Mouse (Mus musculus) hindbrain, embryonic 10.5 days (tissue): ENCODE results near the gene Rab13. TPM values are rescaled to one million over a fixed set of nuclear protein-coding genes. Genes with fewer than 3 reads are reported as not detected.

Experiments used
- DNase-seq: peaks from one replicate; pipeline ENCODE4 v3.0.0-alpha.2; 2017; ENCODE audit warnings: low spot score
- H3K27ac ChIP-seq: fragments of 300-500 bp; sonication (generic); 2 replicates; pipeline ENCODE4 v1.5.1; 2016; ENCODE audit warnings: mild to moderate bottlenecking, moderate library complexity
- H3K27me3 ChIP-seq: fragments of 300-500 bp; sonication (generic); 2 replicates; pipeline ENCODE4 v1.6.1; 2016; ENCODE audit warnings: mild to moderate bottlenecking; ENCODE audit not compliant: poor library complexity, insufficient read depth, severe bottlenecking
- H3K36me3 ChIP-seq: fragments of 300-500 bp; sonication (generic); 2 replicates; pipeline ENCODE4 v1.6.1; 2016; ENCODE audit warnings: mild to moderate bottlenecking, moderate library complexity
- H3K4me1 ChIP-seq: fragments of 300-500 bp; sonication (generic); replicated peaks from 2 replicates; pipeline ENCODE4 v1.6.1; 2016; ENCODE audit warnings: mild to moderate bottlenecking
- H3K4me3 ChIP-seq: fragments of 300-500 bp; sonication (generic); 2 replicates; pipeline ENCODE4 v1.5.1; 2016; ENCODE audit warnings: mild to moderate bottlenecking, moderate library complexity
- H3K9me3 ChIP-seq: fragments of 300-500 bp; sonication (generic); 2 replicates; pipeline ENCODE4 v1.6.1; 2016; ENCODE audit warnings: mild to moderate bottlenecking, moderate library complexity
- WGBS: fragments of 180-500 bp; shearing (Covaris S2); methylation state at CpG from one replicate; pipeline ENCODE4 v1.1.7; 2016; 5-methylcytosine and 5-hydroxymethylcytosine counted together
- polyA plus RNA-seq: library from polyadenylated mRNA; unstranded; fragments of >200 nt; fragmentation: Nextera tagmentation; extraction: Ambion mirVana; gene quantifications from 2 replicates; pipeline ENCODE4 v1.2.1, GENCODE M21; 2016

Gene Rab13
- polyA plus RNA-seq, 1 experiment from 2014 or later = 25.5 TPM

DNA sequence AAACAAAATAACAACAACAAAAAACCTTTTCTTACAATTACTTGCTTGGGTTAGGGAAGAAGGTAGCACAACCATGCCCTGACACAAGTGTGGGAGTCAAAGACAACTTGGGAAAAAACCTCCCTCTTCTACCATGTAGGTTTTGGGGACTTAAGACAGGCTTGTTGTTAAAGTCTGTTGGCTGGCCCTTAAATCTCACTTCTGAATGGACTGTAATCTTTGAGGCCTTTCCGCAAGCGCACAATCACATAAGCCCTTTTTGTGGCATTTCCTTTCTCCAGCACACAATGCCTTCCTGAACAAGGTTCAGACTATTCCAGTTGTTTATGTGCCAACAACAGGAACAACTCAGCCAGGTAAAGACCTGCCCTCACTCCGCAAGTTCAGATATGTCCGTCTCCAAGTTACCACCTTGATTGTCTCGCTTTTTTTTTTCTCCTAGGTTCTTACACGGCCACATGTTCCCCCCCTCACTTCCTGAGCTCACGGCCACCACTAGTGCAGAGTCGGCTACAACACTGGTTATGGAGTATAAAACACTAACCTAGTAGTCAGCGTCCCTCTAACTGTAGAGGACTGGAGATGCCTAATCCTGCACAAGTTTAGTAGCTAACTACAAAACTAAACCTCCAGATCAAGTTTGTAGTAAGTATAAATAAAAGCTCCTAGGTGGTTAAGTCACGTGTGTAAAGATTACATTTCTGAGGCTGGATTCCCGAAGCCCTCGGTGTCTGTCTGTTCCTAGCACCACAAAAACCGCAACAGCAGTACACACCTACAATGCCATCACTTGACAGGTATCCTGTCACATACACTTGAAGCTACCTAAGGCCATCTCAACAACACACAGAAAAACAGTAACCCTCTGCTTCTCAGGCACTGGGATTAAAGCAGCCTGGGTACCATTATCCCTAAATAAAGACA, 1.8 kb upstream of the Rab13 start:
- Histone ChIP-seq H3K4me1 (peaks cover 30% of the 10 kb centered on the region), H3K27me3 (no peaks in the 10 kb centered on the region), H3K36me3 (peaks cover 60% of the 10 kb centered on the region), H3K4me3 (peak overlapping the region; percentile 82), H3K27ac (no peak overlapping the region), H3K9me3 (no peaks in the 10 kb centered on the region)
- WGBS = 86% methylated on average over 13 of the region's 13 CpGs
- no peak for DNase-seq

DNA sequence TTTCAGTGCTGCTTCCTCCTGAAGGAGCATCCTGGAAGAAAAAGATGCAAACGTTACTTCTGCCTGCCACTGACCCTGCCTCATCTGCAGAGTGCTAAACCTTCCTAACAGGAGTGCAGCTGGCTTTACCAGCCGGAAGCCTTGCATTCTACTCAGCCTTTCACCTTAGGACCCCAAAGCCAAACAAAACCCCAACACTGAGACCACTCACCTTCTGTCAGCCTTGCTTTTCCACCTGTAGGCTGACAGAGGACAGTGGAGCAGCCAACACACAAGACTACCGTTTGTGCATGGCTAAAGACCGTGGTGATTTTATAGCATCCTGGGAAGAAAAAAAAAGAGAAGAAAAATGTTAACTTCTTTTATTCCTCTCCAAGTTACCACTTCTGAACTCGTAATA, 772 bp upstream of the Rab13 start:
- no peak for DNase-seq
- H3K27ac ChIP-seq = peak overlapping the region; percentile 97
- peaks cover 50% of the 10 kb centered on the region for H3K36me3 ChIP-seq
- H3K27me3 ChIP-seq = no peaks in the 10 kb centered on the region
- peaks cover 30% of the 10 kb centered on the region for H3K4me1 ChIP-seq
- 15% methylated on average over 5 of the region's 5 CpGs for WGBS
- no peaks in the 10 kb centered on the region for H3K9me3 ChIP-seq
- peak overlapping the region; percentile 82 for H3K4me3 ChIP-seq

GRCm38 (mm10) chr3:90213956-90214684, 625 bp downstream of the Rab13 start:
- peak overlapping the region; percentile 97 for H3K27ac ChIP-seq
- H3K4me1 ChIP-seq = peaks cover 30% of the 10 kb centered on the region
- H3K27me3 ChIP-seq = no peaks in the 10 kb centered on the region
- DNase-seq = no peak
- peak overlapping the region; percentile 82 for H3K4me3 ChIP-seq
- no peaks in the 10 kb centered on the region for H3K9me3 ChIP-seq
- WGBS = 16% methylated on average over 12 of the region's 12 CpGs
- peaks cover 37% of the 10 kb centered on the region for H3K36me3 ChIP-seq

DNA sequence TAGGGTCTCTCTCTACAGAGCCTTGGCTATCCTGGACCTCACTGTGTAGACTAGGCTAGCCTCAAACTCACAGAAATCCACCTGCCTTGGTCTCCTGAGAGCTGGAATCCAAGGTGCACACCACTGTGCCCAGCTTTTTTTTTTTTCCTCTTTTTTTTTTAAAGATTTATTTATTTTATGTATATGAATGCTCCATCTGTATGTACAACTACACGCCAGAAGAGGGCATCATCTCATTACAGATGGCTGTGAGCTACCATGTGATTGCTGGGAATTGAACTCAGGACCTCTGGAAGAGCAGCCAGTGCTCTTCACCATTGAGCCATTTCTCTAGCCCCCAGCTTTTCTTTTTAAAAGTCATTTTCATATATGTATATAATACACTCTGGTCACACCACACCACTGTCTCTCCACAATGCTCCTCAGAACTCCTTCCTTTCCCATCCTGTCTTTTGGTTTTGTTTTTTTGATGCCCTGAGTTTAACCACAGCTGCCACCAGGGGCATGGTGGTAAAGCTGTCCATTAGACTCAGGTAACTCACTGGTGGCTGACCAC, 2.4 kb downstream of the Rab13 start:
- Histone ChIP-seq H3K9me3 (no peaks in the 10 kb centered on the region), H3K27ac (no peak overlapping the region), H3K4me1 (peaks cover 36% of the 10 kb centered on the region), H3K4me3 (no peak overlapping the region), H3K27me3 (no peaks in the 10 kb centered on the region), H3K36me3 (peaks cover 19% of the 10 kb centered on the region)
- no peak for DNase-seq
- 50% methylated on average over 1 of the region's 1 CpGs for whole genome bisulfite sequencing

- 21% methylated on average over 6 of the region's 6 CpGs for WGBS
- Histone ChIP-seq H3K36me3 (peaks cover 22% of the 10 kb centered on the region), H3K4me1 (peaks cover 27% of the 10 kb centered on the region), H3K4me3 (peak overlapping the region; percentile 58), H3K27me3 (no peaks in the 10 kb centered on the region), H3K9me3 (no peaks in the 10 kb centered on the region), H3K27ac (peak overlapping the region; percentile 88)
- DNase-seq = peak; percentile 47
Measured at GRCm38 (mm10) chr3:90220088-90220487, 6.6 kb downstream of the Rab13 start.

DNA sequence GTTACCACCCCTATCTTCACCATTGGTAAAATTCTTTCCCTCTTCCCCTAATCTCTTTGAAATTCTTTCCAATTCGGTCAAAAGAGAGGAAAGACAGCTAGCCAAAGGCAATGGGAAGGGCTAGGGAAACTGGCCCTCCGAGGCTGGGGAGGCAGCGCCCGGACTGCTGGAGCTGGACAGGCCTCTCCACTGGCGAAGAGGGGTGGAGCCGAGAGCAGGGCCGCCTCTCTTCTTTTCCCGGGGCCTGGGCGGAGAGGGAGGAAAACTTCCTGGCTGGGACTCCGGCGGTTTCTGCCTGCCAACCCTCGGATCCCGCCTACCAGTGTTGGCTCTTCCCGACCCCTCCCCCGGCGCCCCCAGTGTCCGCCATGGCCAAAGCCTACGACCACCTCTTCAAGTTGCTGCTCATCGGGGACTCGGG, 7.0 kb downstream of the Rab13 start:
- Histone ChIP-seq H3K27ac (peak overlapping the region; percentile 88), H3K36me3 (peaks cover 26% of the 10 kb centered on the region), H3K4me3 (peak overlapping the region; percentile 58), H3K4me1 (peaks cover 27% of the 10 kb centered on the region), H3K27me3 (no peaks in the 10 kb centered on the region), H3K9me3 (no peaks in the 10 kb centered on the region)
- under 1% methylated on average over 20 of the region's 20 CpGs for WGBS
- peak; percentile 81 for DNase-seq

DNA sequence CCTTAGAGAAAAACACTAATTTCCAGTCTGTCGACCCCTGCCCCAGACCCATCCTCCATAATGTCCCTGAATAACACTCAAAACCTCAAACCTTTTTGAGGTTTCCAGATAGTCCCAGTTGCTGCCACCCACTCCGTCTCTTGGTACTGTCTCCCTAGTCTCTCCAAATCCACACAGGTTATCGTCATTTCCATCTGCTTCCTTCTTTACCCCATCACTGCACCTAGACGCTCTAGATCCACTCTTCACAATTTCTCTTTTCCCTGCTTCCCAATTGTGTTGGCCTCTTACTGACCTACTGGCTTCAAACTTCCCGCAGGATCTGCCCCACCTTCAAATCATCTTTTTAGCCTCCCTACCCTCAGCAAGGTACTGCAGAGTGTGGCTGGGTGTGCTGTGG, 7.6 kb downstream of the Rab13 start:
- WGBS = 25% methylated on average over 5 of the region's 5 CpGs
- H3K4me1 ChIP-seq = peaks cover 27% of the 10 kb centered on the region
- no peaks in the 10 kb centered on the region for H3K9me3 ChIP-seq
- H3K4me3 ChIP-seq = peak overlapping the region; percentile 58
- no peak for DNase-seq
- no peaks in the 10 kb centered on the region for H3K27me3 ChIP-seq
- H3K36me3 ChIP-seq = peaks cover 32% of the 10 kb centered on the region
- H3K27ac ChIP-seq = peak overlapping the region; percentile 88

GRCm38 (mm10) chr3:90222455-90222854, 9.0 kb downstream of the Rab13 start:
- Histone ChIP-seq H3K27ac (no peak overlapping the region), H3K36me3 (peaks cover 33% of the 10 kb centered on the region), H3K4me1 (peaks cover 27% of the 10 kb centered on the region), H3K9me3 (no peaks in the 10 kb centered on the region), H3K4me3 (no peak overlapping the region), H3K27me3 (no peaks in the 10 kb centered on the region)
- 90% methylated on average over 4 of the region's 4 CpGs for WGBS
- DNase-seq = no peak

DNA sequence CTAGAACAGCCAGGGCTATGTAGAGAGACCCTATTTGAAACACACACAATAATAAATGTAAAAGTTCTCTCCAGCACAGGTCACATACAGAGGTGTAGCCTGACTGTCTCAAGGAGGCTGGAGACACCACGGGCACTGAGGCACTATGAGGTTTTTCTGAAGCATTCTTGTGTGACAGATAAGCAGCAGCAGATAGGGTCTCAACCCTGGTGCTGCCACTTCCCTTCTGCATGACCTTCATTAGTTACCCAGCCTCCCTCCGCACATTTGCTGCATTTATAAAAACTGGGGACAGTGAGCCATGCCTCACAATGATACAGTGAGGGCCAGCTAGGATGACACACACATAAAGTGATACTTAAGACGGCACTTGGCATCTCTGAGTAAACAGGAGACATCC, 9.4 kb downstream of the Rab13 start:
- peaks cover 27% of the 10 kb centered on the region for H3K4me1 ChIP-seq
- no peak overlapping the region for H3K27ac ChIP-seq
- H3K36me3 ChIP-seq = peaks cover 33% of the 10 kb centered on the region
- no peak for DNase-seq
- WGBS = 85% methylated on average over 3 of the region's 3 CpGs
- no peaks in the 10 kb centered on the region for H3K9me3 ChIP-seq
- H3K4me3 ChIP-seq = no peak overlapping the region
- H3K27me3 ChIP-seq = no peaks in the 10 kb centered on the region

- WGBS = 83% methylated on average over 10 of the region's 10 CpGs
- H3K27ac ChIP-seq = no peak overlapping the region
- no peak overlapping the region for H3K4me3 ChIP-seq
- DNase-seq = no peak
- H3K4me1 ChIP-seq = peaks cover 27% of the 10 kb centered on the region
- H3K36me3 ChIP-seq = peaks cover 33% of the 10 kb centered on the region
- no peaks in the 10 kb centered on the region for H3K27me3 ChIP-seq
- no peaks in the 10 kb centered on the region for H3K9me3 ChIP-seq
Measured at GRCm38 (mm10) chr3:90224331-90224730, 10.8 kb downstream of the Rab13 start.

- Histone ChIP-seq H3K27ac (peak overlapping the region; percentile 92), H3K27me3 (no peaks in the 10 kb centered on the region), H3K36me3 (peaks cover 32% of the 10 kb centered on the region), H3K4me1 (peaks cover 19% of the 10 kb centered on the region), H3K4me3 (peak overlapping the region; percentile 72), H3K9me3 (no peaks in the 10 kb centered on the region)
- no peak for DNase-seq
- whole genome bisulfite sequencing = 16% methylated on average over 8 of the region's 8 CpGs
Measured at GRCm38 (mm10) chr3:90231075-90231474, 17.6 kb downstream of the Rab13 start.

DNA sequence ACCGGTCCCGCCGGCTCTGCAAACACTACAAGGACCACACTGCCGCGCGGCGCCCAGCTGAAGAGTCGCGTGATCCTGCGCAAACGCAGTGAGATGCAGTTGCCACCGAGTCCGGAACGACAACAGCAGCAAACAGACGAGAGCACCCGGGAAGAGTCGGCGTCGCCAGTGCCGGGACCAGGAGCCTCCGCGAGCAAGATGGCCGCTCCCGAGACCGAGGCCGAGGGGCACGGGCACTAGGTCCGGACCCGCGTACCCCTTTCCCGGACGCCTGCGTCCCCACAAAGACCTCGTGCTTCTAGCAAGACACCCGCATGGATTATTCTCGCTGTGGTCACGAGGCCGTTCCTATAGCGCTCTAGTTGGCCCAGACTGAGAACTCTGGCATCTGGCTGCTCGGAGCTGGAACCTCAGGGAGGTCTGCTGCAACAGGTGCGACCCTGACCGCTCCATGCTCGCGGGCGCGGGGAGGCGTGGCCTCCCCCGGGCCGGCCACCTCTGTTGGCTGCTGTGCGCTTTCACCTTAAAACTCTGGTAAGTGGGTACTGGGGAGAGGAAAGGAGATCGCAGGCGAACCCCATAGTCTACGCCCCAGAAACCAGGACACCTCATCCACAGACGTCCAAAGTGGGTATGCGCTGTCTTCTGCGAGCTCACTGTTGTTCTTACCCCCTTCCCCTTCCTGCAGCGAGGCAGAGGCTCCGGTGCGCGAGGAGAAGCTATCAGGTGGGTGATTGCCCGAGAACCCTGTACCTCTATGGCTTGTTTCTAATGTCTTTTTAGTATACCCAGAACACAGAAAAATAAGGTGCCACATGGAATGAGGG, 18.2 kb downstream of the Rab13 start, which contains the start of gene Jtb:
Gene Jtb (plus strand): TSS at position 91 of the 827 bp plus-strand sequence.
- Histone ChIP-seq H3K4me3 (peak within 1 kb of the TSS; percentile 72), H3K27ac (peak within 1 kb of the TSS; percentile 92)
- WGBS = under 1% methylated on average over 61 of the region's 61 CpGs

More for the DNA sequence above, 18.2 kb downstream of the Rab13 start, which contains the start of gene Jtb:
- DNase-seq = peak; percentile 95
- H3K4me1 ChIP-seq = peaks cover 19% of the 10 kb centered on the region
- peaks cover 38% of the 10 kb centered on the region for H3K36me3 ChIP-seq
- H3K9me3 ChIP-seq = no peaks in the 10 kb centered on the region
- H3K27me3 ChIP-seq = no peaks in the 10 kb centered on the region
